Mouse (Mus musculus) heart, embryonic 14.5 days (tissue): Measurements from ENCODE around the gene Csad. TPM values are rescaled to one million over a fixed set of nuclear protein-coding genes. Genes with fewer than 3 reads are reported as not detected.
"Not testable (repeated sequence)": the region's sequence is repeated elsewhere in the genome, so short reads cannot be mapped to it uniquely, and the experiment has no call there.

ENCODE experiments used
- ATAC-seq: fragments of 200-750 bp; cut with Nextera tagmentation; 2 replicates; pipeline ENCODE4 v1.8.0; 2017; ENCODE audit warnings: low read depth, moderate TSS enrichment; ENCODE audit not compliant: insufficient number of reproducible peaks, insufficient read depth, low FRiP score
- H3K27ac ChIP-seq, 2 experiments: fragments of 200-500 bp in 1 of 2; fragments of 300-500 bp in 1 of 2; sonication (generic) in 1 of 2; replicated peaks in 1 of 2; 2 replicates each; pipeline ENCODE4 v1.5.1; 2012 to 2014; ENCODE audit warnings: low read depth in 2 of 2, low read length in 2 of 2, control low read depth in 1 of 2, mild to moderate bottlenecking in 1 of 2, mixed read lengths in 1 of 2; ENCODE audit not compliant: control insufficient read depth in 1 of 2, insufficient read depth in 1 of 2
- H3K27me3 ChIP-seq: fragments of 300-500 bp; sonication (generic); 2 replicates; pipeline ENCODE4 v1.6.1; 2014; ENCODE audit warnings: mild to moderate bottlenecking, low read length, control low read depth; ENCODE audit not compliant: control insufficient read depth, insufficient read depth
- H3K36me3 ChIP-seq: fragments of 300-500 bp; sonication (generic); 2 replicates; pipeline ENCODE4 v1.6.1; 2014; ENCODE audit warnings: mild to moderate bottlenecking, control low read depth, low read length, mixed read lengths; ENCODE audit not compliant: control insufficient read depth, insufficient read depth
- H3K4me1 ChIP-seq, 2 experiments: fragments of 200-500 bp in 1 of 2; fragments of 300-500 bp in 1 of 2; sonication (generic) in 1 of 2; 2 replicates each; pipeline ENCODE4 v1.6.1; 2012 to 2014; ENCODE audit warnings: low read length in 2 of 2, control low read depth in 1 of 2, mixed read lengths in 1 of 2; ENCODE audit not compliant: control insufficient read depth in 2 of 2, insufficient read depth in 2 of 2
- H3K4me2 ChIP-seq: fragments of 300-500 bp; sonication (generic); 2 replicates; pipeline ENCODE4 v1.6.1; 2014; ENCODE audit warnings: mild to moderate bottlenecking, low read length
- H3K4me3 ChIP-seq, 2 experiments: fragments of 200-500 bp in 1 of 2; fragments of 300-500 bp in 1 of 2; sonication (generic) in 1 of 2; 2 replicates each; pipeline ENCODE4 v1.5.1; 2012 to 2014; ENCODE audit warnings: low read length in 2 of 2, mild to moderate bottlenecking in 2 of 2, control low read depth in 1 of 2, low read depth in 1 of 2, moderate library complexity in 1 of 2; ENCODE audit not compliant: control insufficient read depth in 1 of 2, insufficient read depth in 1 of 2
- H3K9ac ChIP-seq: fragments of 300-500 bp; sonication (generic); 2 replicates; pipeline ENCODE4 v1.6.1; 2014; ENCODE audit warnings: mild to moderate bottlenecking, low read length
- H3K9me3 ChIP-seq: fragments of 300-500 bp; sonication (generic); 2 replicates; pipeline ENCODE4 v1.6.1; 2016; ENCODE audit warnings: low read length, control low read depth; ENCODE audit not compliant: control insufficient read depth
- WGBS: fragments of 180-500 bp; shearing (Covaris S2); extraction: QIAGEN DNeasy Blood & Tissue Kit; methylation state at CpG from one replicate; pipeline ENCODE4 v1.1.7; 2014; 5-methylcytosine and 5-hydroxymethylcytosine counted together
- polyA plus RNA-seq: library from polyadenylated mRNA; unstranded; fragments of >200 nt; fragmentation: Nextera tagmentation; extraction: Ambion mirVana; gene quantifications from 2 replicates; pipeline ENCODE4 v1.2.1, GENCODE M21; 2014

Csad gene
- polyA plus RNA-seq, 1 experiment from 2014 or later, result 36.4 TPM

DNA sequence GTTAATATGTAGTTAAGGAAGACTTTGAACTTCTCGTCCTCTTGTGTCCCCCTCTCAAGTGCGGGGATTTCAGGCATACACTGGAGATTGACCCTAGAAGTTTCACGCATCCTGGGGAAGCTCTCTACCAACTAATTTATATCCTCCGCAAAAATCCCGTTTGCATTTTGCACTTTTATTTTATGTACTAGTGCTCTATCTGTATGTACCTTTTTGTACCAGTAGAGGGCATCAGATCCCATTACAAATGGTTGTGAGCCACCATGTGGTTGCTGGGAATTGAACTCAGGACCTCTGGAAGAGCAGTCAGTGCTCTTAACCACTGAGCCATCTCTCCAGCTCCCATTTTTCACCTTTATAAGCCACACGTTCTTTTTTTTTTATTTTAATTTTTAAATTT, 49.5 kb downstream of the Csad start:
- H3K27ac ChIP-seq, result not testable (repeated sequence)

DNA sequence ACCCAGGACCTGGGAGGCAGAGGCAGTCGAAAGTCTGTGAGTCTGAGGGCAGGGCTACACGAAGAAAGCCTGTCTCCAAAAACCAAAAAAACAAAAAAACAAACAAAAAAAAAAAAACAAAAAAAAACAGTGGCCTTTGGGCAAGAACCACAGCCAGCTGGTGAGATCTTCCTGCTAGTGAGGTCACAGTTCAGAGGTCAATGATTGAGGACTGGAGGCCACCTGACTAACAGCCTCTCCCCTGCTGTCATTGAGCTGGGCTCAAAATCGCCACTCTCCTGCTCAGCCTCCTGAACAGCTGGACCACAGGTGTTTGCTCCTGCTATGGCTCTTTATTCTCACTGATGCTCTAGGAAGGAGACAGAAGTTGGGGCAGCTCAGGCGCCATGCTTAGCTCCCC, 51.9 kb downstream of the Csad start:
- H3K9ac ChIP-seq, result no peak overlapping the region
- H3K36me3 ChIP-seq, result no peaks in the 10 kb centered on the region
- H3K4me1 ChIP-seq, result peaks cover 7 to 11% of the 10 kb centered on the region in 2 experiments
- H3K4me2 ChIP-seq, result no peak overlapping the region
- H3K9me3 ChIP-seq, result no peaks in the 10 kb centered on the region; the same call in 1 of the 2 replicates
- no peaks in the 10 kb centered on the region for H3K27me3 ChIP-seq
- no peak for ATAC-seq
- H3K4me3 ChIP-seq, result no peak overlapping the region
- WGBS, result 51% methylated on average over 4 of the region's 4 CpGs
- H3K27ac ChIP-seq, result no peak overlapping the region

More for the DNA sequence above, 49.5 kb downstream of the Csad start:
- not testable (repeated sequence) for H3K4me2 ChIP-seq, H3K9me3 ChIP-seq, H3K9ac ChIP-seq, ATAC-seq, H3K4me3 ChIP-seq, H3K36me3 ChIP-seq, H3K27me3 ChIP-seq, H3K4me1 ChIP-seq
- WGBS, result 90% methylated on average over 6 of the region's 6 CpGs

DNA sequence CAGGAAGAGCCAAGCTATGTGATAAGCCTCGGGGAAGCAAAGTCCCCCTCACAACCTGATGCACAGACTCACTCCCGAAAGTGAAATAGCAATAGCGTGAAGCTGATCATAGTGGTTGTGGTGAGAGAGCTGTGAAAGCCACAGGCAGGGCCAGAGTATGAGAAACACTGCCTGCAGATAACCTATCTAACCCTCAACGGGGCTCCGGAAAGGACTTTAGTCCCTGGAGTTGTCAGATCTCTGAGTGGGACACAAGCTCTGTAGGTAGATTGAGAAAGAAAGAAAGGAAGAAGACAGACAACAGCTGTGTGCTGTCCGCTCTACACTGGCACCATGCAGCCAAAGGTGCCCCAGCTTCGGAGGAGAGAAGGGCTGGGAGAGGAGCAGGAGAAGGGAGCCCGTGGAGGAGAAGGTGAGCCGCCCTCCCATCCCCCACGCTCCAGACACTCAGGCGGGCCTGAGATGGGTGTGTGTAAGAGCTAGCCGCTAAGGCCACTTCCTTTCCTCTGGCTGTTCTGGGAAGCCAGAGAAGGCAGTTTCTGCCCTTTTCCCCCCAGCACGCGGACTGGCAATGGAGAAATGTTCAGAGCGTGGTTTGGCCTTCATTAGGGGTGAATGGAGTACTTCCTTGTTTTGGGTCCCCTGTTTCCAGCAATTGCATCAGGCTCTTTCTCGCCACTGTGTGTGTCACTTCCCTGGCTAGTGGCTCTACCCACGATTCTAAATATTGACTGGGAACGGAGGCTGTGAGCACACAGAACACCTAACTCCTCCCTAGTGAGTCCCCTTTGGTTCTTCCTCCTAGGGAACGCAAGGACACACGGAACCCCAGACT, 54.0 kb downstream of the Csad start, which contains the start of gene Soat2:
Gene Soat2 (plus strand): TSS at position 226 of the 835 bp plus-strand sequence.
- H3K4me2 ChIP-seq, result peak within 1 kb of the TSS; percentile 45
- peak within 1 kb of the TSS in 1 of 2 experiments; percentile 37; a peak in 1 of 4 replicates for H3K27ac ChIP-seq
- peaks cover under 1% of the 10 kb centered on the region; the same call in 1 of the 2 replicates for H3K27me3 ChIP-seq
- peaks cover 7 to 11% of the 10 kb centered on the region in 2 experiments for H3K4me1 ChIP-seq
- no peaks in the 10 kb centered on the region; the same call in 1 of the 2 replicates for H3K9me3 ChIP-seq
- no peak within 1 kb of the TSS for H3K4me3 ChIP-seq
- 29% methylated on average over 20 of the region's 20 CpGs for WGBS
- H3K9ac ChIP-seq, result peak within 1 kb of the TSS; percentile 59
- ATAC-seq, result no peak
- H3K36me3 ChIP-seq, result no peaks in the 10 kb centered on the region

DNA sequence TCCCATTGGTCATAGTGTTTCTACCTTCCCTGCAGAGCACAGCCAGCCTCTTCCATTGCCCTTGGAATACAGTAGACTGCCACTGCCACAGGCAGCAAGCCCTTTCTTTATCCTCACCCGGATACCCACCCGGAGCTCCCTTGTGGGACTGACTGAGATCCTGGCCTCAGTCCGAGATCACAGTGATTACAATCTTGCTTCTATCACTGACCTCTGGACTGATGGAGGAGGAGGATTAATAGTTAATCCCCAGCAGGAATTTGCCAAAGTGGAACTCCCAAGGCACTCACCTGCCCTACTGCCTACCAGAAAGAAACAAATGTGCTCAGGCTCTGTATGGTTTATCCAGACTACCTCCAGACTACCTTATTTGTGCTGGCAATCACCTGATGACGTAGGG, 55.0 kb downstream of the Csad start:
- Histone ChIP-seq H3K27me3 (peaks cover 10% of the 10 kb centered on the region), H3K4me1 (peaks cover 10 to 14% of the 10 kb centered on the region in 2 experiments), H3K36me3 (no peaks in the 10 kb centered on the region), H3K27ac (no peak overlapping the region), H3K9me3 (no peaks in the 10 kb centered on the region), H3K9ac (no peak overlapping the region), H3K4me2 (no peak overlapping the region), H3K4me3 (no peak overlapping the region)
- WGBS, result 70% methylated on average over 4 of the region's 4 CpGs
- no peak for ATAC-seq

DNA sequence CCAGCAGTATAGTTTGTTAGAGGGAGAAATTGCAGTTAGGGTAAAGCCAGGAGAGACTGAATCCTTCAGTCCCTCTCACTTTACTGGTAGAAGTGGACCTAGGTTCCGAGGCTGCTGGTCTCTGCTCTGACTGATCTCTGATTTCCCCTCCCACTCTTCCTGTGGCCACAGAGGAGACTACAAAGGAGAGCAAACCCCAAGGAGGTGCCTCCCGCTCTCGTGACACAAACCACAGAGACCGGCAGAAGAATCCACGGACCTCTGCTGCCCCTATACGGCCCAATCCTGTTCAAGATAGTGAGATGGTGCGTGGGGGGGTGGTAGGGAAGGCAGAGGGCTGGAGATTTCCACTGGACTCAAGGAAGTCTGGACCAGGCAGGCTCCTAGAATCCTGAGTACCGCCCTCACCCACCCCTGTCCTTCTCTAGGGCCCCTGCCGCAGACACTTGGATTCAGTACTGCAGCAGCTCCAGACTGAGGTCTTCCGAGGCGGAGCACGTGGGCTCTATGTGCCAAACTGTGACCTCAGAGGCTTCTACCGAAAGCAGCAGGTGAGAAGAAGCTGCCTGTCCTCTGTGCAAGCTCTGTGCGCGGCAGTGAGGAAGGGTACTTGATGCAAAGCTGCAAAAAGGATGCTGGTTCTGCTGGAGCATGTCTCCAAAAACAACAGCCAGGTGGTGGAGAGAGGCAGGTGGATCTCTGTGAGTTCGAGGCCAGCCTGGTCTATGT, 56.7 kb downstream of the Csad start:
- no peak overlapping the region for H3K9ac ChIP-seq

DNA sequence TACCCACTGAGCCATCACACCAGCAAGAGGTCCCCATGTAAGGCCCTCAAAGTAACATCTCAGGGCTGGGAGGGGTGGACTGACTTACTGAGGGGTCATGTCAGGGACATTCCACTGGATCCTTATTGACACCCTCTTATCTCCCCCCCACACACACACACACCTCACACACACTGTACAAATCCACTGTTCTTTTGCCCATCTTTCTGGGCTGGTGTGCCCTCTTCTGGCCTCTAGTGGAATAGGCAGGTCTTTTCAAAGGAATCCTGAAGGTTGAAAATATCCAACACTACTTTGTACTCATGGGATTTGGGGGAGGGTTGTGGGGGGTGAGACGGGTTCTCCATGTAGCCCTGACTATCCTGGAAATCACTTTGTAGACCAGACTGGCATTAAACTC, 57.6 kb downstream of the Csad start:
- no peak overlapping the region for H3K4me3 ChIP-seq
- 0% methylated on average over 1 of the region's 1 CpGs for WGBS
- no peak overlapping the region for H3K9ac ChIP-seq
- H3K27me3 ChIP-seq, result peaks cover 22% of the 10 kb centered on the region
- peaks cover 16 to 19% of the 10 kb centered on the region in 2 experiments for H3K4me1 ChIP-seq
- no peaks in the 10 kb centered on the region for H3K36me3 ChIP-seq
- H3K9me3 ChIP-seq, result no peaks in the 10 kb centered on the region
- no peak for ATAC-seq
- no peak overlapping the region for H3K4me2 ChIP-seq
- H3K27ac ChIP-seq, result no peak overlapping the region

More for the DNA sequence above, 56.7 kb downstream of the Csad start:
- WGBS, result 53% methylated on average over 16 of the region's 16 CpGs
- peaks cover 16 to 19% of the 10 kb centered on the region in 2 experiments for H3K4me1 ChIP-seq
- H3K27ac ChIP-seq, result no peak overlapping the region
- peaks cover 22% of the 10 kb centered on the region for H3K27me3 ChIP-seq
- H3K4me3 ChIP-seq, result no peak overlapping the region
- no peaks in the 10 kb centered on the region for H3K9me3 ChIP-seq
- H3K4me2 ChIP-seq, result no peak overlapping the region
- ATAC-seq, result no peak
- H3K36me3 ChIP-seq, result no peaks in the 10 kb centered on the region

DNA sequence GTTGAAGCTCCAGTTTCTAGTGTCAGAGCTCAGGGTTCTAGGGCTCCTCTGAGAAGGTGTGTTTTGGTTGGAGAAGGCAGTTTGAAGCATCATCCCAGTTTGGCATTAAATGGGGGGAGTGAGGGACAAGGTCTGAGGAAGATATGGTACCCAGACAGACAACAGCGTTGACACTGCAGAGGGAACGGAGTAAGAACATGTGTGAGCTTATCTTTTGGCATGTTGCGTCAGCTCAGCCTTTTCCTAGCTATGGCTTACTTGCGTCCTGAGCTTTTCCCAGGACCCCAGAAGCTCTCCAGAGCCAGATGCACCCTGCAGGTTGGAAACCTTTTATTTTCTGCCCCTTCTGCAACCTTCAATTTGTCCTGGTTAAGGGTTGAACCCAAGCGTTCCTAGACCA, 58.4 kb downstream of the Csad start:
- Histone ChIP-seq H3K27ac (no peak overlapping the region), H3K27me3 (peaks cover 22% of the 10 kb centered on the region), H3K4me2 (no peak overlapping the region), H3K9me3 (no peaks in the 10 kb centered on the region), H3K9ac (no peak overlapping the region), H3K4me1 (peaks cover 16 to 19% of the 10 kb centered on the region in 2 experiments), H3K4me3 (no peak overlapping the region), H3K36me3 (no peaks in the 10 kb centered on the region)
- ATAC-seq, result no peak
- 53% methylated on average over 5 of the region's 5 CpGs for WGBS
